ENCODE assay signal across 23 mouse cellular contexts in genomic region chr1:126360531-126361220, GRCm38 (mm10).
"Had no signal": no experiment of that assay in that cellular context is flagged by ENCODE, and none has a peak within 500 bp of the region (broad histone marks: within the 10 kb centered on the region; RNA-seq: fewer than 3 reads in every experiment).

No protein-coding gene starts in this region.

- H3K27me3 ChIP-seq: heart, embryonic 12.5 days; hindbrain, embryonic 15.5 days; intestine, embryonic 15.5 days; limb, embryonic 12.5 days had no signal

- H3K27ac ChIP-seq: gastrocnemius, adult 2 months; heart, embryonic 10.5 days; hindbrain, embryonic 15.5 days; intestine, embryonic 15.5 days; layer of hippocampus, adult 2 months; left cerebral cortex, adult 2 months; limb, embryonic 10.5 days; limb, embryonic 12.5 days; liver, embryonic 14.5 days had no signal

- H3K4me3 ChIP-seq: gastrocnemius, adult 2 months; heart, embryonic 10.5 days; heart, embryonic 12.5 days; hindbrain, embryonic 15.5 days; intestine, embryonic 15.5 days; layer of hippocampus, adult 2 months; left cerebral cortex, adult 2 months; limb, embryonic 10.5 days; limb, embryonic 12.5 days had no signal

- H3K4me1 ChIP-seq: heart, embryonic 10.5 days; heart, embryonic 12.5 days; hindbrain, embryonic 15.5 days; intestine, embryonic 15.5 days; limb, embryonic 10.5 days; limb, embryonic 12.5 days had no signal

- H3K9me3 ChIP-seq: heart, embryonic 10.5 days; heart, embryonic 12.5 days; hindbrain, embryonic 15.5 days; intestine, embryonic 15.5 days; limb, embryonic 10.5 days; limb, embryonic 12.5 days had no signal

- ATAC-seq: inflammation-experienced regulatory T-cells, adult 6 months; intestine, embryonic 15.5 days had no signal

- DNase-seq: gastrocnemius, adult 2 months; gastrocnemius, postnatal 10 days; gastrocnemius, postnatal 25 days; heart, adult 18-20 months; heart, postnatal 10 days; heart, postnatal 4 days; kidney, adult 18-20 months; kidney, adult 8-10 months; kidney, postnatal 10 days; kidney, postnatal 25 days; kidney, postnatal 4 days; liver had no signal

- H3K9ac ChIP-seq: heart, embryonic 12.5 days; hindbrain, embryonic 15.5 days; intestine, embryonic 15.5 days; limb, embryonic 12.5 days; liver, embryonic 14.5 days had no signal

- H3K36me3 ChIP-seq: heart, embryonic 10.5 days; heart, embryonic 12.5 days; hindbrain, embryonic 15.5 days; intestine, embryonic 15.5 days; limb, embryonic 10.5 days; limb, embryonic 12.5 days had no signal

- H3K4me2 ChIP-seq: heart, embryonic 12.5 days; hindbrain, embryonic 15.5 days; intestine, embryonic 15.5 days; limb, embryonic 12.5 days; liver, embryonic 11.5 days had no signal
